Mouse (Mus musculus) liver, embryonic 14.5 days (tissue): Measurements from ENCODE around the gene Rnf121.

Source experiments
- CTCF ChIP-seq: IDR thresholded peaks from 2 replicates; pipeline ENCODE4 v1.5.1; 2016; ENCODE audit warnings: antibody characterized with exemption, low read depth, control low read depth
- EP300 ChIP-seq: IDR thresholded peaks from 2 replicates; pipeline ENCODE4 v1.6.1; 2016; ENCODE audit warnings: antibody characterized with exemption, low read depth

DNA sequence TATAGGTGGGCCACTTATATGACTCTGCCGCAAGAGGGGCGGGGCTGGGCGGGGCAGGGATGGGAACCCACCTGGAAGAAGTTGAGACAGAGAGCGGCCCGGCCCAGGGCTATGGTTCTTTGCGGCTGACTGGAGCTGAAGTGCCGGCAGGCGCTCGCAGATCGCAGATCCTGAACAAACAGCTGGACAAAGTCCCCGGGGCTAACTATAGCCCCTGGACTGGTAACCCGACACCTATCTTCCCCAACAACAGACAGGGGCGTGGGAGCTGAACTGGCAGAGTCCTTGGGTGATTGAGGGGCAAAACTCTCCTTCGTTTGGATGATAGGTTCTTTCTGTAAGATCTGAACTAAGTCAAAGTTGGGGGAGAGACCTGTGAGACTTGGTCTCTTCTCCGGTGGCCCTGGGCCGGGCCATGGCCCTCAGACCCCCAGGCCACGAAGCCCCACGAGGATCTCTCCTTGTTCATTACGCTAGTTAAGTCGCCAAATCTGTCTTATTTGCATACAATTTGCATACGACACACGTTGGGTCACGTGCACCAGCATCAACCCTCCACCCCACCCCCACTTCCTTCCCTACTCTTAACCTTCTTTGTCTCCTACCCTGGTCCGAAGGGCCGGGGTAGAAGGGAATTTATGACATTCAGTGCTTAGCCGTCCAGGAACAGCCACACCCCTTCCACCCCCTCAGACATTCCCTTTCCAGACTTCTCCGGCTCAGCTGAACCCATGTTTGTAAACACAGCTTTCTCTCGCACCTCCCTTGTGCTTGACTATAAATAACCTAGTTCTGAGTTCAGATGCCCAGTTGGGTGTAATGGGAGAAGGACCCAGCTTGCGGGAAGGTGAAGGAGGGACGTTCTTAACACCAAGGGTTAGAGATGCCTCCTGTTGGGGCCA lies 34.7 kb upstream of the Rnf121 start:
- TF ChIP-seq EP300 (no peak), CTCF (no peak)
